Mouse (Mus musculus): ENCODE results near the gene Nup85. TPM values are rescaled to one million over a fixed set of nuclear protein-coding genes. Genes with fewer than 3 reads are reported as not detected.

Nup85 gene
- total RNA-seq, 4 experiments from 2014 or later, result 47.0 to 64.9 (median 53.1) TPM

DNA sequence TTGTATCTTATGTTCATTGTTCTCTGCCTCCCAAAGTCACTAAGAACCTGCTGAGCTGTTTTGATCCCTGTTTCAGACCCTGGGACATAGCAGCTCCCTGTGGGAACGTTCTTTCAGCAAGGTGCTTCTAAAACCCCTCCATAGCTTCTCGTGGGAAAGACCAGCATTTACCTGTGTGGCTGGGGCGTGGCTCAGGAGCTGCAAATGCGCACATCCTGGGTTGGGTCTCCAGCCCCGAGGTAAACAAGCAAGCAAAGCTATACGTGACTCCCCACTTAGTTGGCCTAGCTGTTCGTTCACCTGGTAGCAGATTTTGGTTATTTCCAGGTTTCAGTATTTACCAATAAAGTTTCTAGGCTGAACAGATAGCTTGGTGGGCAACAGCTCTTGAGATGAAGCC lies 68.0 kb downstream of the Nup85 start:
- DNase-seq (ENCODE audit: low spot score in 2 of 2), result no peak

DNA sequence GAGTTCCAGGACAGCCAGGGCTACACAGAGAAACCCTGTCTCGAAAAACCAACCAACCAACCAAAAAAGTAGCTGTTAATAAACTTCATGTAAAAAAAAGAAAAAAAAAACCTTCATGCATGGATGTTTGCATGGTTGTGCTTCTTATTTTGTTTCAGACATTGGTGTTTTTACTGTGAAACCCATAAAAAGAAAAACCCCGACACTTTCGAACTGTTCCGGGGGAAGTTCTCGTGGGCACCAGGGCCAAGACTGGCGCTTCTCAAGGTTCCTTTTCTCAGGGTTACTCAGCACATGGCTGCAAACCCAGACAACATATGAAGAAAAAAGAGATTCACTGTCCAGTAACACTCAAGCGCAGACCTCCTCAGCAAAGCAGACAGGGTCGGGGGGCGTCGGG lies 68.6 kb downstream of the Nup85 start:
- no peak for DNase-seq (ENCODE audit: low spot score in 2 of 2)

Other genes starting within 250 kb of the Nup85 start
- under 1 TPM; 0.36 to 0.95 (median 0.59) TPM for gene Ush1g, start 242.4 kb upstream of the Nup85 start, total RNA-seq (2022)
- gene Otop3, start 229.7 kb upstream of the Nup85 start, total RNA-seq (2022), result under 1 TPM in 2 of 4 experiments, not detected in 2; 0.14 to 0.27 TPM
- 100 to 1,000 TPM; 104 to 119 (median 117) TPM for gene Hid1, start 196.7 kb upstream of the Nup85 start, total RNA-seq (2022)
- gene Cdr2l, start 182.5 kb upstream of the Nup85 start, total RNA-seq (2022), result 10 to 100 TPM; 25.7 to 29.6 (median 25.9) TPM
- gene Mrpl58, start 160.7 kb upstream of the Nup85 start, total RNA-seq (2022), result 100 to 1,000 TPM; 100 to 115 (median 105) TPM
- gene Atp5h, start 144.5 kb upstream of the Nup85 start, total RNA-seq (2022), result 100 to 1,000 TPM; 450 to 501 (median 483) TPM
- gene Kctd2, start 144.3 kb upstream of the Nup85 start, total RNA-seq (2022), result 10 to 100 TPM; 67.4 to 74.9 (median 71.2) TPM
- not detected for gene Trim80, start 123.9 kb upstream of the Nup85 start, total RNA-seq (2022)
- gene Slc16a5, start 102.0 kb upstream of the Nup85 start, total RNA-seq (2022), result under 1 TPM in 1 of 4 experiments, not detected in 3; 0.21 TPM
- gene Armc7, start 88.8 kb upstream of the Nup85 start, total RNA-seq (2022), result 10 to 100 TPM in 3 of 4 experiments, 1 to 10 TPM in 1; 10.0 to 16.7 (median 13.0) TPM
- 10 to 100 TPM; 58.8 to 68.5 (median 66.3) TPM for gene Nt5c, start 72.6 kb upstream of the Nup85 start, total RNA-seq (2022)
- gene Jpt1, start 50.0 kb upstream of the Nup85 start, total RNA-seq (2022), result 100 to 1,000 TPM; 109 to 139 (median 124) TPM
- gene Sumo2, start 28.2 kb upstream of the Nup85 start, total RNA-seq (2022), result 100 to 1,000 TPM; 285 to 340 (median 310) TPM
- 10 to 100 TPM; 49.1 to 55.3 (median 52.6) TPM for gene Mrps7, start 39.5 kb downstream of the Nup85 start, total RNA-seq (2022)
- 100 to 1,000 TPM in 2 of 4 experiments, 10 to 100 TPM in 2; 91.9 to 121 (median 102) TPM for gene Gga3, start 39.6 kb downstream of the Nup85 start, total RNA-seq (2022)
- gene Mif4gd, start 48.5 kb downstream of the Nup85 start, total RNA-seq (2022), result 10 to 100 TPM; 16.5 to 22.5 (median 17.9) TPM
- gene Slc25a19, start 63.9 kb downstream of the Nup85 start, total RNA-seq (2022), result 10 to 100 TPM; 55.6 to 81.3 (median 64.7) TPM
- gene Grb2, start 144.2 kb downstream of the Nup85 start, total RNA-seq (2022), result 100 to 1,000 TPM; 179 to 220 (median 196) TPM
- 10 to 100 TPM; 49.7 to 64.2 (median 52.3) TPM for gene Tmem94, start 201.0 kb downstream of the Nup85 start, total RNA-seq (2022)
- gene Caskin2, start 249.2 kb downstream of the Nup85 start, total RNA-seq (2022), result 10 to 100 TPM; 17.1 to 21.7 (median 20.0) TPM